Comparison of ENCODE assay signal across 25 mouse cellular contexts in genomic region chr5:111626273-111626798, GRCm38 (mm10).
A peak's percentile ranks its signal among the peaks of the same experiment; 100 is the strongest.
DNase-seq lines count a peak whose midpoint lies in the region; ATAC-seq and TF ChIP-seq lines count a peak whose summit lies in the region.
"Had no signal": no experiment of that assay in that cellular context is flagged by ENCODE, and none has a peak within 500 bp of the region (broad histone marks: within the 10 kb centered on the region; RNA-seq: fewer than 3 reads in every experiment).

No protein-coding gene starts in this region.

- H3K27ac ChIP-seq in hindbrain, embryonic 10.5 days = peak overlapping the region; percentile 95
- no peak overlapping the region for H3K27ac ChIP-seq in hindbrain, embryonic 14.5 days
- H3K27ac ChIP-seq in midbrain, embryonic 11.5 days (ENCODE audit: low read depth, low read length) = peak overlapping the region; percentile 1
- H3K27ac ChIP-seq in midbrain, embryonic 16.5 days (ENCODE audit: low read length) = no peak overlapping the region
- H3K27ac ChIP-seq in embryonic facial prominence, embryonic 10.5 days (replicated peaks) = peak overlapping the region; percentile 74
- peak overlapping the region; percentile 30; the same call in 1 of the 2 replicates for H3K27ac ChIP-seq in limb, embryonic 14.5 days (replicated peaks; ENCODE audit: low read depth, low read length)
- H3K27ac ChIP-seq: embryonic facial prominence, embryonic 15.5 days; hindbrain, embryonic 15.5 days; intestine, embryonic 15.5 days; neural tube, embryonic 12.5 days had no signal

- WGBS in hindbrain, embryonic 10.5 days = 8% methylated on average over 6 of the region's 6 CpGs
- WGBS in hindbrain, embryonic 14.5 days = 7% methylated on average over 6 of the region's 6 CpGs
- WGBS in midbrain, embryonic 11.5 days = 3% methylated on average over 6 of the region's 6 CpGs
- WGBS in midbrain, embryonic 16.5 days = 7% methylated on average over 6 of the region's 6 CpGs
- WGBS in embryonic facial prominence, embryonic 10.5 days = 18% methylated on average over 6 of the region's 6 CpGs
- WGBS in limb, embryonic 14.5 days = 42% methylated on average over 6 of the region's 6 CpGs

- no peak for ATAC-seq in hindbrain, embryonic 14.5 days (ENCODE audit: low FRiP score)
- peak; percentile 25; the same call in 1 of the 2 replicates for ATAC-seq in midbrain, embryonic 11.5 days (ENCODE audit: low FRiP score)
- no peak for ATAC-seq in midbrain, embryonic 16.5 days
- ATAC-seq in limb, embryonic 14.5 days (ENCODE audit: low FRiP score, low read depth) = no peak
- ATAC-seq: intestine, embryonic 15.5 days; liver, postnatal 0 days had no signal

- TF ChIP-seq POLR2A in limb, embryonic 14.5 days (IDR thresholded peaks at IDR 0.05; ENCODE audit: borderline replicate concordance, extremely low read depth, insufficient read depth, insufficient read length) = no peak

- peaks cover 32% of the 10 kb centered on the region for H3K27me3 ChIP-seq in hindbrain, embryonic 10.5 days (ENCODE audit: insufficient read depth, poor library complexity, severe bottlenecking)
- H3K27me3 ChIP-seq in hindbrain, embryonic 14.5 days (ENCODE audit: control insufficient read depth, insufficient read depth, low read length) = no peaks in the 10 kb centered on the region
- H3K27me3 ChIP-seq in midbrain, embryonic 11.5 days (ENCODE audit: control insufficient read depth, insufficient read depth, low read length) = no peaks in the 10 kb centered on the region; the same call in 1 of the 2 replicates
- no peaks in the 10 kb centered on the region; the same call in 1 of the 2 replicates for H3K27me3 ChIP-seq in midbrain, embryonic 16.5 days (ENCODE audit: control insufficient read depth, insufficient read depth, low read depth, low read length)
- H3K27me3 ChIP-seq in embryonic facial prominence, embryonic 10.5 days (replicated peaks; ENCODE audit: low read depth, poor library complexity, severe bottlenecking) = peaks cover 26% of the 10 kb centered on the region
- H3K27me3 ChIP-seq in limb, embryonic 14.5 days (ENCODE audit: control insufficient read depth, insufficient read depth, low read length) = no peaks in the 10 kb centered on the region
- H3K27me3 ChIP-seq: embryonic facial prominence, embryonic 15.5 days; intestine, embryonic 15.5 days had no signal

- peaks cover 11% of the 10 kb centered on the region; the same call in 1 of the 2 replicates for H3K9me3 ChIP-seq in hindbrain, embryonic 10.5 days
- no peaks in the 10 kb centered on the region for H3K9me3 ChIP-seq in hindbrain, embryonic 14.5 days (ENCODE audit: control insufficient read depth, low read length)
- no peaks in the 10 kb centered on the region for H3K9me3 ChIP-seq in midbrain, embryonic 11.5 days (ENCODE audit: control insufficient read depth, low read length)
- H3K9me3 ChIP-seq in midbrain, embryonic 16.5 days (replicated peaks; ENCODE audit: control insufficient read depth, low read length, poor library complexity, severe bottlenecking) = no peaks in the 10 kb centered on the region
- H3K9me3 ChIP-seq in embryonic facial prominence, embryonic 10.5 days = peaks cover 4% of the 10 kb centered on the region; the same call in 1 of the 2 replicates
- no peaks in the 10 kb centered on the region for H3K9me3 ChIP-seq in limb, embryonic 14.5 days (ENCODE audit: control insufficient read depth, low read length)
- H3K9me3 ChIP-seq: embryonic facial prominence, embryonic 15.5 days; hindbrain, embryonic 15.5 days; intestine, embryonic 15.5 days; neural tube, embryonic 12.5 days had no signal

- no peak overlapping the region for H3K4me3 ChIP-seq in hindbrain, embryonic 10.5 days
- no peak overlapping the region for H3K4me3 ChIP-seq in hindbrain, embryonic 14.5 days (replicated peaks; ENCODE audit: low read length)
- no peak overlapping the region for H3K4me3 ChIP-seq in midbrain, embryonic 11.5 days (ENCODE audit: low read depth, low read length)
- no peak overlapping the region for H3K4me3 ChIP-seq in midbrain, embryonic 16.5 days (ENCODE audit: low read depth, low read length)
- no peak overlapping the region for H3K4me3 ChIP-seq in embryonic facial prominence, embryonic 10.5 days
- no peak overlapping the region for H3K4me3 ChIP-seq in limb, embryonic 14.5 days (replicated peaks; ENCODE audit: low read length)
- H3K4me3 ChIP-seq: embryonic facial prominence, embryonic 15.5 days; hindbrain, embryonic 15.5 days; intestine, embryonic 15.5 days; megakaryocyte, embryonic 14.5 days; neural tube, embryonic 12.5 days had no signal

- H3K9ac ChIP-seq in hindbrain, embryonic 14.5 days = no peak overlapping the region
- no peak overlapping the region for H3K9ac ChIP-seq in midbrain, embryonic 11.5 days (ENCODE audit: low read length)
- no peak overlapping the region for H3K9ac ChIP-seq in midbrain, embryonic 16.5 days (ENCODE audit: low read depth, low read length)
- H3K9ac ChIP-seq in limb, embryonic 14.5 days (ENCODE audit: low read depth, low read length, severe bottlenecking) = no peak overlapping the region
- H3K9ac ChIP-seq: embryonic facial prominence, embryonic 15.5 days; hindbrain, embryonic 15.5 days; intestine, embryonic 15.5 days; liver, postnatal 0 days; neural tube, embryonic 12.5 days had no signal

- no peak overlapping the region for H3K4me2 ChIP-seq in hindbrain, embryonic 14.5 days (replicated peaks)
- no peak overlapping the region for H3K4me2 ChIP-seq in midbrain, embryonic 11.5 days
- no peak overlapping the region for H3K4me2 ChIP-seq in midbrain, embryonic 16.5 days (ENCODE audit: low read length)
- H3K4me2 ChIP-seq in limb, embryonic 14.5 days (replicated peaks; ENCODE audit: low read depth, low read length, severe bottlenecking) = no peak overlapping the region
- H3K4me2 ChIP-seq: embryonic facial prominence, embryonic 15.5 days; heart, embryonic 11.5 days; hindbrain, embryonic 15.5 days; intestine, embryonic 15.5 days; liver, embryonic 11.5 days; neural tube, embryonic 12.5 days had no signal

- H3K36me3 ChIP-seq in hindbrain, embryonic 10.5 days = no peaks in the 10 kb centered on the region
- no peaks in the 10 kb centered on the region for H3K36me3 ChIP-seq in hindbrain, embryonic 14.5 days (replicated peaks; ENCODE audit: control insufficient read depth, insufficient read depth)
- H3K36me3 ChIP-seq in midbrain, embryonic 11.5 days (ENCODE audit: control insufficient read depth, insufficient read depth, low read length) = no peaks in the 10 kb centered on the region
- no peaks in the 10 kb centered on the region for H3K36me3 ChIP-seq in midbrain, embryonic 16.5 days (ENCODE audit: control insufficient read depth, insufficient read depth, low read length)
- H3K36me3 ChIP-seq in embryonic facial prominence, embryonic 10.5 days (replicated peaks) = no peaks in the 10 kb centered on the region; the same call in 1 of the 2 replicates
- no peaks in the 10 kb centered on the region for H3K36me3 ChIP-seq in limb, embryonic 14.5 days (ENCODE audit: control insufficient read depth, insufficient read depth, low read length)
- H3K36me3 ChIP-seq: embryonic facial prominence, embryonic 15.5 days; G1E; hindbrain, embryonic 15.5 days; intestine, embryonic 15.5 days; neural tube, embryonic 12.5 days had no signal

- DNase-seq in hindbrain, embryonic 10.5 days (ENCODE audit: low spot score) = no peak
- DNase-seq in hindbrain, embryonic 14.5 days (ENCODE audit: low spot score) = no peak
- DNase-seq in midbrain, embryonic 11.5 days (ENCODE audit: low spot score, missing footprints) = no peak
- no peak for DNase-seq in embryonic facial prominence, embryonic 10.5 days (ENCODE audit: low spot score)
- no peak for DNase-seq in limb, embryonic 14.5 days (ENCODE audit: low spot score)
- no peak for DNase-seq in adrenal gland, adult 2 months
- DNase-seq: adrenal gland, postnatal 14 days; cerebellum, adult 9-10 months; gastrocnemius, postnatal 14 days; heart, adult 11 months; kidney, adult 8-10 months; kidney, postnatal 10 days; liver, postnatal 0 days; lung, postnatal 36 days; right cerebral cortex, postnatal 25 days; thymus, postnatal 14 days had no signal

- H3K4me1 ChIP-seq in hindbrain, embryonic 10.5 days (replicated peaks) = peaks cover 75% of the 10 kb centered on the region
- 0 out of 2 replicates have a peak, but pooled peaks cover 6% of the 10 kb centered on the region for H3K4me1 ChIP-seq in hindbrain, embryonic 14.5 days (replicated peaks; ENCODE audit: control insufficient read depth, insufficient read depth, low read length)
- H3K4me1 ChIP-seq in midbrain, embryonic 11.5 days (ENCODE audit: control insufficient read depth, insufficient read depth, low read length) = peaks cover 25% of the 10 kb centered on the region
- no peaks in the 10 kb centered on the region; the same call in 1 of the 2 replicates for H3K4me1 ChIP-seq in midbrain, embryonic 16.5 days (ENCODE audit: control insufficient read depth, insufficient read depth, low read length)
- H3K4me1 ChIP-seq in embryonic facial prominence, embryonic 10.5 days = peaks cover 71% of the 10 kb centered on the region
- peaks cover 8% of the 10 kb centered on the region for H3K4me1 ChIP-seq in limb, embryonic 14.5 days (ENCODE audit: control insufficient read depth, insufficient read depth, low read length)

Comparison
In these comparisons a context has a peak if more than half of its experiments do, and no peak if none do; other contexts are left out.
1. H3K27ac ChIP-seq: peak in hindbrain, embryonic 10.5 days (single experiment), midbrain, embryonic 11.5 days (single experiment), embryonic facial prominence, embryonic 10.5 days (single experiment) and limb, embryonic 14.5 days (single experiment); none in hindbrain, embryonic 14.5 days (single experiment) and midbrain, embryonic 16.5 days (single experiment).